Mouse (Mus musculus) ES-Bruce4 (cell line): ENCODE data around the gene Gnpat.

Experiments used
- CTCF ChIP-seq: IDR thresholded peaks from one replicate; pipeline ENCODE4 v1.8.1; 2011; ENCODE audit warnings: low read depth, low read length
- EP300 ChIP-seq: IDR thresholded peaks from 2 replicates; pipeline ENCODE4 v1.6.1; 2011; ENCODE audit warnings: low read depth, low read length; ENCODE audit not compliant: insufficient read depth
- POLR2A ChIP-seq: IDR thresholded peaks from one replicate; pipeline ENCODE4 v1.8.1; 2011; ENCODE audit warnings: low read length; ENCODE audit not compliant: insufficient read depth

DNA sequence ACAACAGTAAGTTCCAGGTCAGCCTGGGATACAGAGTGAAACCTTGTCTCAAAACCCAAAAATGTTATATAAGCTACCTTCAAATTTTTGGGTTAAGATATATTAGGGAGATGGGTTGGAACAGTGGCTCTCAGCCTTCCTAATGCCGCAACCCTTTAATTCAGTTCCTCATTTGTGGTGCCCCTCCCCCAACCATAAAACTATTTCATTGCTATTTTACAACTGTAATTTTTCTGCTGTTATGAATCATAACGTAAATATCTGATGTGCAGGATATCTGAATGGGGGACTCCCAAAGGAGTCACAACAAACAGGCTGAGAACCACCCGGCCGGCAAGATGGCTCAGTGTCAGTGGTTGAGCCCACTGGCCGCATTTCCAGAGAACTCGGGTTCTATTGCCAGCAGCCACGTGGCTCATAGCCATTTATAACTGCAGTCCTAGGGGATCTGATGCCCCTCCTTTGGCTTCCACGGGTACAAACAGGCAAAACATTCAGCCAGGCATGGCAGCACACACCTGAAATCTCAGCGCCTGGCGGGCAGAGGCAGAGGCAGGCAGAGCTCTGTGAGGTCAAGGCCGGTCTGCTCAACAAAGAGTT is 59.8 kb downstream of the Gnpat start:
- no peak for TF ChIP-seq POLR2A
- no peak for TF ChIP-seq CTCF
- TF ChIP-seq EP300, result no peak
